Mouse (Mus musculus) erythroblast, adult 5-6 weeks (primary cell): ENCODE results near the gene Tmem132b. TPM values are rescaled to one million over a fixed set of nuclear protein-coding genes. Genes with fewer than 3 reads are reported as not detected.
"Not testable (repeated sequence)": the region's sequence is repeated elsewhere in the genome, so short reads cannot be mapped to it uniquely, and the experiment has no call there.

Experiments used
- ATAC-seq: replicated peaks from 2 replicates; pipeline ENCODE4 v1.8.0; 2016; ENCODE audit warnings: moderate number of reproducible peaks, mild to moderate bottlenecking, moderate TSS enrichment, inconsistent platforms; ENCODE audit not compliant: poor library complexity, low FRiP score, severe bottlenecking
- total RNA-seq, 2 experiments: library from RNA; stranded (forward) in 1 of 2; stranded (reverse) in 1 of 2; fragments of 150-400 nt in 1 of 2; fragments of 200-764, 138-1000 nt in 1 of 2; gene quantifications; 2 replicates each; pipeline versions ENCODE4 v1.2.3 to v1.2.4; 2015 to 2017; ENCODE audit warnings: low replicate concordance in 2 of 2

Tmem132b gene
- not detected in 2 replicates for total RNA-seq (2015; ENCODE audit: low replicate concordance)
- total RNA-seq (2017; ENCODE audit: low replicate concordance): not detected in 2 replicates

GRCm38 (mm10) chr5:125531634-125532033 is at the start of gene Tmem132b:
Gene Tmem132b, plus strand, starts transcription at chr5:125531774.
- no peak for ATAC-seq

DNA sequence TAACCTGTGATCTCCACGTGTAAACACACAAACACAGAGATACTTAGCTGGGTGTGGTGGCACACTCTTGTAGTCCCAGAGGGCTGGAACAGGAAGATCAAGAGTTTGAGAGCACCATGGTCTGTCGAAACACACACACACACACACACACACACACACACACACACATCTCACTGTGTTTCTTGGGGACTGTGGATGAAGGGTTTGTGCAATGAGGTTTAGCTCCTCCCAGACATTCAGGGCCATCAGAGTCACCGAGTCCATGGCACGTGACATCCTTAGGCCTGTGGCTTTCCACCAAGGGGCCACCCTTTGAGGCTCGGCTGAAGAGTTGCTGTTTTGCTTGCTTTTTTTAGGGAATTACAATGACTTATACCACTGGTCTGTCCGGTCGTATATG is 49.1 kb upstream of the Tmem132b start:
- ATAC-seq: no peak

DNA sequence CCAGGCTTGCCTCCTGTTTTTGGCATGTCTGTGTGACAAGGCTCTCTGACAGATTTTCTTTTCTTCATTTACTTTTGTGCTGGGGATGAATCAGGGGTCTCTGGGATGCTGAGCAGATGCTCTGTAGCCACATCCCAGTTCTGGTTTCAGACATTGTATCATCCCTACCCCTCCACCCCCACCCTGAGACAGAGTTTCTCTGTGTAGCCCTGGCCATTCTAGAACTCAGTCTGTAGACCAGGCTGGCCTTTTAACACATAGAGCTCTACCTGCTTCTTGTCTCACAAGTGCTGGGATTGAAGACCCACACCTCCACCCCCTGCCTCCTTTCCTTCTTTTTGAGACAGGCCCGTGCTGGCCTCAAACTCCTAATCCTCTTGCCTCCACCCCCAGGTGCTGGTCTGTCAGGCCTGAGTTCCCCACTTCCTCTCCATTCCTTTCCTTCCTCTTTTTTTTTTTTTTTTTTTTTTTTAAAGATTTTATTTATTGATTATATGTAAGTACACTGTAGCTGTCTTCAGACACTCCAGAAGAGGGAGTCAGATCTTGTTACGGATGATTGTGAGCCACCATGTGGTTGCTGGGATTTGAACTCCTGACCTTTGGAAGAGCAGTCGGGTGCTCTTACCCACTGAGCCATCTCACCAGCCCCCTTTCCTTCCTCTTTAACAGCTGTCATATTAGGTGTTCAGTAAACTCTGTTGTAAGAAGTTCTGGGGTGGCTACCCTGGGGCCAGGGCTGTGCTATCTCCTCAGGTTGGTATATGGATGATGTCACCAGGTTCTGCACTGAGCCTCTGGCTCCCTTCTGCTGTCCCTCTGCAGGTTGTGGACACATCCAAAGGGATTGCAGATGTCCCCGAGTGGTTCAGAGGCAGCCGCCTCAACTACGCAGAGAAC is 47.6 kb upstream of the Tmem132b start:
- ATAC-seq: no peak

DNA sequence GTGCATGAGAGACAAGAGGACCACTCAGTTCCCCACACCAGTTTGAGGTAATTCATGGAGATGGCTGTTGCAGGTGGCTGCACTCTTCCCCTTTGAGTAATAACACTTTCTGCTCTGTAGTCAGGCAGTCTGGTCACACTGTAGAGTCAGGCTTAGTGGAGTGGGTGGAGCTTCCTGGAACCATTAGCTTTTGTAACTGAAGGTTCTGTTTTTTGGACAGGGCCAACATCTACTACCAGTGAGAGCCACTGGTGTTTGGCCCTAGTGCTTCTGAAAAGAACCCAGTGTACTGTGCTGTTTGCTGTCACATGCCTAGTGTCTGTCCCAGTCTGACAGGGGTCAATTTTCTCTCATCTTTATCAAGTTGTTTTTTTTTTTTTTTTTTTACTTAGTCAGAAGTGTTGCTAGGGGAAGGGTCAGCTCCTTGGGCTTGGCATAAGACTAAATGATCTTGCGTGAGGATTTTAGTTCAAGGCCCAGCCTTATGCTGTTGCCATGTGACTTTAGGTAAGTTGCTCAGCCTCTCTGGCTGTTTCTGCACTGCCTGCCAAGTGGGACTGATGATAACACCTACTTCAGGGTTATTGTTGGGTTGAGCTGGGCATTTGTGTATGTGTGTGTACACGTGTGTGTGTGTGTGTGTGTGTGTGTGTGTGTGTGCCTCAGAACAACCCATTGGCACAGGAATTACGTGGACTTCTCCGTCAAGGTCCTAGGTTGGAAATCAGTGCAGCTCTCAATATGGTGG is 46.4 kb upstream of the Tmem132b start:
- no peak for ATAC-seq

DNA sequence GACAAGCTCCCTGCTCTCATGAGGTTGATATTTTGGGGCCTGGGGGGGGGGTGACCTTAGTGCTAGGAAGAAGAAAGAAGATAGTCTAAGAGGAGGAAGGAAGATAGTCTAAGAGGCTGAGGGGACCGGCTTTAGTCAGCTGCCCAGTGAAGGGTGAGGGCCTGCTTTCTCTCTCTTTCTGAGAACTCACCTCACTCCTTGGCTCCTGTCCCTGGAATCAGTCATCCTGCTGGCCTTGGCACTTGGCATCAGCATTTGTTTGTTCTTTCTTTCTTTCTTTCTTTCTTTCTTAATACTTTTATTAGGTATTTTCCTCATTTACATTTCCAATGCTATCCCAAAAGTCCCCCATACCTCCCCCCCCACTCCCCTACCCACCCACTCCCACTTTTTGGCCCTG is 45.5 kb upstream of the Tmem132b start:
- ATAC-seq: no peak

DNA sequence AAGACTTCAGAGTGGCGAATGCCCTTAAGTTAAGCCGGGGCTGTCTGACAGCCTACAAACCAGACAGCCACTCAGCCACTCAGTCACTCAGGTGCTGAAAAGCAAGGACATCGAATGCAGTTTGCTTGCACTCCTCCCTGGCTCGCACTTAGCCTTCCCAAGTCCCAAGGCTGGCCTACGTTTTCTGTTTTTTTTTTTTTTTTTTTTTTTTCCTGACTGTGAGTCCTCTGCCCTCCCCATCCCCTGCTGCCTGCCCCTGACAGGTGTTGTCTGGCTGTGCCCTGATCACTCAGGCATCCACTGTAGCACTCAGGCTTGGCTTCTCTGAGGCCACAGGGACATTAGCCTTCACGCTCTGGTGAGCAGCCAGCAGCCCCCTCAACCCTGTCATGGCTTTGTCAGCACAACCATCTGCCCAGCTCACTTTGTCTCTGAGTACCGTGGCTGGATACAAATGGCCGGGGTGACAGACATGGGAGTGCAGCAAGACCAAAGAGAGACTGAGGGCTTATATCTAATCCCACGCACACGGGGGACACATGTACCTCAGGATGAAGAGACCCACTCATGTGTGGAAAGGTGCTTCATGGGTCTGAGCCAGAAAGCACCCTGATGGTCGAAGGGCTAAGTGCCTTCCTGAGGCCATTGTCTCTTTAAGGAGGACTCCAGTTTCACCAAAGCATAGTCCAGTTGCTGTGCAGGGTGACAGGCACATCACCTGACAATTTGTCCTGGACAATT is 44.0 kb upstream of the Tmem132b start:
- ATAC-seq: no peak

DNA sequence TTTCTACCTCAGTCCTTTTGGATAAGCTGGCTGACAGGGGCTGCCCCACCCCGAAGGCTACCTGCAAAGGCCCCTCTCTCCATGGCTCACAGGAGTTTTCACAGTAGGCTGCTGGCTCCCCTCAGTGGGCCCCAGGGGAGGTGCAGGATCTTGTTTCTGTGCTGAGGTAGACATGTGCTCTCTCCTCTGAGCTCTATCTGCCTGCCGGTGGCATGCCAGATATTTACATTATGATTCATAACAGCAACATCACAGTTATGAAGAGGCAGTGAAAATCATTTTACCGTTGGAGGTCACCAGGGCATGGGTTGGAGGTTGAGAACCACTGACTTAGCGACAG is 43.5 kb upstream of the Tmem132b start:
- ATAC-seq: no peak

DNA sequence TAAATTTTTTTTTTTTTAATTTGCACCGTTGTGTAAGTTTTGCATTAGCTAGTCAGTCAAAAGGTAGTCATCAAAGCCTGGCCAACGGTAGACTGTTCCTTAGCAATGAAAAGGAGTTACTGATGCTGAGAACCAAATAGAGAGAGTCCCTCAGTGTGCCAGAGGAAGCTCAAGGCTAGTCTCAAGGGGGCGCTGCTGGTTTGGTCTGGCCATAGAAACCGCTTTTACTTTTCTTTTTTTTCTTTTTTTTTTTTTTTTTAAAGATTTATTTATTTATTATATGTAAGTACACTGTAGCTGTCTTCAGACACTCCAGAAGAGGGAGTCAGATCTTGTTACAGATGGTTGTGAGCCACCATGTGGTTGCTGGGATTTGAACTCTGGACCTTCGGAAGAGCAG is 42.6 kb upstream of the Tmem132b start:
- ATAC-seq: not testable (repeated sequence)

DNA sequence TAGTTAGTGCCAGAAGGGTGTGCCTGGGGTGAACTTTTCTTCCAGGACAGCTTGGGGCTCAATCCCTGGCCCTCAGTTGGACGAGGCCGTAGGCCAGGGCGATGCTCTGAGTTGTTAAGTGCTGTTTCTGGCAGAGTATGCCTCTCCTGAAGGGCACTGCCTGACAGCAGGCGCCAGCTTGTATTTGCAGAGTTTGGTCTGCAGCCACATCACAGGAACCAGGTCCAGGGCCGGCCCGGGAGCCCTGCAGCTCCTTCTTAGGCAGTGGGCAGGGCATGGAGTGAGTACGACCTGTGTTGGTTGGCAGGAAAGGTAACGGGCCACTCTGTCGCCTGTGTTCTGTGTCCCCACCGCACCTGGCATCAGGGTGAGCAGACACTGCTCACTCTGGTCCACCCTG is 40.5 kb upstream of the Tmem132b start:
- no peak for ATAC-seq

DNA sequence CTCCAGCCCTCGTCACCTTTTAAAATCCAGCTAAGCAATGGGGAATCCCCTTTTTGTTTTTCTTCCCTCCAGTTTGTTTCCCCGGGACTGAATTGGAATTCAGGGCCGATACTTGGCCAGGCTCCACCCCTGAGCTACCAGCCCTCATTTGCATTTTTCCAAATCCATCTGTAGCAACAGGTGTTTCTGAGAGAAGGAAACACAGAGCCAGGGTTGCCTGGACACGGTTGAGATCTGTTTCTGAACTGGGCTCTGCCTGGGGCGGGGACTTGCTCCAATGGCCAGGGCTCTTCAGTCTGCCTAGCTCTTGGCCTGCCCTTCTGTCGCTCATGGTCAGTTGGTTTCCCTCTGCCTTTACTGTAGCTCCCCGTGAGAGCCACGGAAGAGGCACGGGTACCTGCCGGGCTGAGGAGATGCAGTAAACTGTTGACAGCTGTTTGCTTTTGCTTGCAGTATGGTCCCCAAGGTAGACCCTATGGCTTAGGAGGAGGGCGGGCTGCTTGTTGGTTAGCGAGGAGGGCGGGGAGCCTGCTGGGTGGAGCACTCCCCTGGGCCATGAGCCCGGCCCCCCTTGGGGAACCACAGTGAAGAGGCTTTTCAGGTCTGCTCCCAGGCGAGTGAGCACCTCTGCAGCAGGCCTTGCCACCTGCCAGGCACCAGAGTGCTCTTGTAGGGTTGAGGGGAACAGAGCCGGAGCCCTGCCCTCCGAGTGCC is 39.0 kb upstream of the Tmem132b start:
- no peak for ATAC-seq

DNA sequence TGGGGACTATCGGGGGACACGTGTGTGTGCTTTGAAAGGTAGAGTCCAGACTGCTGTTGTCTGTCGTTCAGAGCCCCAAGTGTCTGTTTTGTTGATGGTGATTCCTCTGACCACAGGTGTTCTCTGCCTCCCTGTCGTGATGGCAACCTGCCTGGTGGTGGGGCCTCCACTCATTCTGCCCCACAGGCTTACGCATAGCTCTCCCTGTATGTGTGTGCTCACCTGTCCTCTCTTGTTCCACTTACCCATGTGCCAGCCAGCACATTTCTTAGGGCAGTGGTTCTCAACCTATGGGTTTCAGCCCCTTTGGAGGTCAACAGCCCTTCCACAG is 38.5 kb upstream of the Tmem132b start:
- no peak for ATAC-seq

DNA sequence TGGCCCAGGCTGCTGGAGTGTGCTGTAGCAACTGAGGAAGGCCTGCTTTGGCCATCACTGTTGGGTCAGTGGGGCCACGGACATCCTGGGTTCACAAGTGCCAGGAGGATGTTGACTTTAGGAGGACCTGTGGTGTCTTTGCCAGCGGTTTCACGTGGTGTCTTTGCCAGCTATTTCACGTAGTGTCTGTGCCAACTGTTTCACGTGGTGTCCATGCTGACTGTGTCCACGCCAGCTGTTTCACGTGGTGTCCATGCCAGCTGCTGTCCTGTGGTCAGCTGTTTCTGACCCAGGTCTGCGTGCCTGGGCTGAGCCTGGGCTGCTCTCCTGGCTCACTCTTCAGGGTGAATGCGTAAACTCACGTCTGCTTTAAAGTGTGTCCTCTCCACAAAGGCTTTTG is 35.9 kb upstream of the Tmem132b start:
- no peak for ATAC-seq

- ATAC-seq: peak; percentile 88
Observed at GRCm38 (mm10) chr5:125497821-125498600, 33.6 kb upstream of the Tmem132b start.

DNA sequence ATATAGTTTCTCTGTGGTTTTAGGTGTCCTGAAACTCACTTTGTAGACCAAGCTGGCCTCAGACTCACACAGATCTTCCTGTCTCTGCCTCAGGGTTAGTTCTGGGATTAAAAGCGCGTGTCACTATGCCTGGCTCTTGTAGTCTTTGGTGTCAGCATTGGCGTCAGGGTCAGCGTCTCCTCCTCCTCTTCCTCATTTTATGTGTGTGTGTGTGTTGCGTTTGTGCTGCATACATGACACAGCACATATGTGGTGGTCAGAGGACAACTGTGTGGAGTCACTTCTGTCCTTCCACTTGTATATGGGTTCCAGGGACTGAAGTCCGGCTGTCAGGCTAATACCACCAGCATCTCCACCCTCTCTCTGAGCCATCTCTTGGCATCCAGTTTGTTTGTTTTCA is 30.1 kb upstream of the Tmem132b start:
- no peak for ATAC-seq

DNA sequence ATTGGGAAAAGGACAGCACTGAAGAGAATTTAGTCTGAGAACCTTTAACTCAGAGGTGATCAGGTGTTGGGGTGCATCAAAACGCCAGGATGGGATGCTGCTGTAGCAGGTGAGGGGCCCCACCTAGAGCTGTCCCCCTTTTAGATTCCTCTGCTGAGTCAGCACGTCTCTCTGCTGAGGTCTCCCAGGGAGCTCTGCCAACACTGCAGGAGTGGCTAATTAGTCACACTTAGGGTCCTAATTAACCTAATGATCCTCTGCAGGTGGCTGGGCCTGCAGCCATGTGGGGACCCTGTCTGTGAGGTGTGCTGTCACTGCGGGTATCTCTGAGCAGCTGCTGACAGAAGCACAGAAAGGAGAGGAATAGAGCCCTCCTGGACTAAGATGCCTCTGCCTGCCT is 29.4 kb upstream of the Tmem132b start:
- ATAC-seq: no peak

GRCm38 (mm10) chr5:125503628-125504027 is 27.9 kb upstream of the Tmem132b start:
- no peak for ATAC-seq

DNA sequence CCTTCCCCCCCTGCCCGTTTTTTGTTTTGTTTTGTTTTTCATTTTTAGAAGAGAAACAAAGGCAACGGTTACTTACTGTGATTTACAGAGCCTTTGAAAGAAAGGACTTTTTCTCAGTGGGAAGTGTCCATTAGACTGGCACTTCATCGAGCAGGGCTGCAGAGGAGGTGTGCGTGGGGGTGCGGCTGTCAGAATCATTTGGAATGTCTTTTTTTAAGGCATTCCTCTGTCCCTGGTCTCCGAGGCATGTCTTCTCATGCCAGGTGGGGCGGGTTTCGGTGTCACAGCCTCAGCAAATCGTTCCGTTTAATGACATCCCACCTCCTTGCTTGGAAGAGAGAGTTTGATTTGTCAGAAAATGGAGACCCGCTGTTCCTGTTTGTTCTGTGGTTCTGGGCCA is 26.9 kb upstream of the Tmem132b start:
- no peak for ATAC-seq

GRCm38 (mm10) chr5:125505968-125506367 is 25.6 kb upstream of the Tmem132b start:
- ATAC-seq: no peak

- no peak for ATAC-seq
Observed at GRCm38 (mm10) chr5:125507582-125507981, 24.0 kb upstream of the Tmem132b start.
